Mouse (Mus musculus) adrenal gland (tissue): ENCODE data around the gene Melk.

Source experiments
- intact Hi-C: fragments of 180-260 bp; cut with DNase I; formaldehyde crosslinking; loops from one replicate; pipeline ENCODE4 v1.15.1; 2025

Melk gene

DNA sequence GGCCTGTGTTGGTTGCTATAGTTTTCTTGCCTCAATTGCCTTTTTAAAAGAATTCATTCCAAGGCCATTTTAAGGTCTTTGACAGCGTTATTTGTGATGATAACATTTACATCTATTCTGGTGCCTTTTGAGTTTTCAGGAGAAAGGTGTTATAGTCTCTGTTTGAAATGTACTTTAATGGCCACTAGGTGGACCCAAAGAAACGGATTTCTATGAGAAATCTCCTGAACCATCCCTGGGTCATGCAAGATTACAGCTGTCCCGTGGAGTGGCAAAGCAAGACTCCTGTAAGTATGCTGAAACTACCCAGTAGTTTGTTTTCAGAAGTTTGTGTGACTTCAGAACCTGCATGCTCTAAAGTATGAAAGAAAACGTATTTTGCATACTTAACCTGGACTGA is 24.8 kb downstream of the Melk start:
- intact Hi-C loops = loop anchor here (10.0 kb wide), 1 partner anchor 239 kb away; no protein-coding TSS in a partner anchor

DNA sequence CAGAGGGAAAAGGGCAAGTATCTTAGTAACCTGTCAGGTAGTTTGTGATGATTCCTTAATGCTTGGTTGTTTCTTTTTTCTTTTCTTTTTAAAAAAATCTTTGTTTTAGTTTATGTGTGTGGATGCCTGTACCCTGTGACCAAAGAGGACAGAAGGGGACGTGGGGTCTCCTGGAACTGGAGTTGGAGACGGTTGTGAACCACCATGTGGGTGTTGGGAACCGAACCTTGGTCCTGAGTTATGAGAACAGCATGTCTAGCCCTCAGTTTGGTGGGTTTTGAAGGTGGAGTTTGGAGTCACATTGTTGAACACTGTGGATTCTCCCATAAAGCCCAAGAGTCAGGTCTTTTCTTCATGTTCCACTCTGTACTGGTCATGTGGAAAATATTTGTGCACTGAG is 26.0 kb downstream of the Melk start:
- intact Hi-C loops = loop anchor here (10.0 kb wide), 1 partner anchor 238 kb away; no protein-coding TSS in a partner anchor

DNA sequence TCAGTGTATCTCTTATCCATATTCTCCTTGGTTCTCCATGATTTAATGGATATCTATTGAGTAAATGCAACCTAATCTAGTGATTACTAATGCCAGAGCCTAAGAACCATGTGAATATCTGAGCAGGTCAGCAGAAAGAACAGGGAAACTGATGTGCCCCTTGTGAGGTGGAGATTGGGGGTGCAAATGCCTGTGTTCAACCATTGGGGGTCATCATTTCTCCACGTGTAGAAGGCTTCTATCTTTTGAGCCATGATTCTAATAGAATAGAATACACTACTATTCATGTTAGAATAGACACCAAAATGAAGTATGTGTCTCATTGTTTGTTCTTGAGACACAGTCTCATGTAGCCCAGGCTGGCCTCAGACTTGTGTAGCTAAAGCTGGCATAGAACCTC is 27.3 kb downstream of the Melk start:
- intact Hi-C loops = loop anchor here (10.0 kb wide), 1 partner anchor 237 kb away; no protein-coding TSS in a partner anchor

DNA sequence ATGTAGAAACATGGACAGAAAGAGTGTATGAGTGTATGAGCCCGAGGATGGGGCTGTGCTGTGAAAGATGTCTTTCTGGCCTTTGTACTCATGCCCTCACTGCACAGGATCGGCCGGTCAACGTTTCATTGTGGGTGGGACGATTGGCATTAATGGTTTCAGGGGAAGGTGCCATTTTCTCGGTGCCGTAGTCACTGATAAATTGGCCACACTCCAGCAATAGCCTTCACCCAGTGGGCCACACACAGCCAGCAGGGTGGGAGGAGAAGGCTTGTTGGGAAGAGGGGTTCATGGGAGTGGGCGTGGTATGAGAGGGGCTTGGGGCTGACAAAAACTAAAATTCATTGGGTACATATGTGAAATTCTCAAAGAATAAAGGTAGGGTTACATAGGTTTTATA is 34.3 kb downstream of the Melk start:
- intact Hi-C loops = no loop called here

DNA sequence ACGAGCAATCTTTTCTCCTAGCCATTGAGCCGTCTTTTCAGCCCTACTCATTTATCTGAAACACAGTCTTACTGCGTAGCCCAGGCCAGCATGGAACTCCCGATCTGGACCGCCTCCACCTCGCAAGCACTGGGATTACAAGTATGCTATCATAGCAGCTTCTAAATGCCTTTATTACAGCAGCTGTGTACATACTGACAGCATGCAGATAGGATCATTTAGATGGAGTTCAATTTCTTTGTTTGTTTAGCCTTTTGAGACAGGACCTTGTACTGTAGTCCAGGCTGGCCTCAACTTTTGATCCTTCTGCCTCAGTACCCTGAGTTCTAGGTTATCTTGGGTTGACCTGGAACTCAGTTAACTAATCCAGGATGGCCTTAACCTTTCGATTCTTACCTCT is 61.0 kb downstream of the Melk start:
- intact Hi-C loops = no loop called here

DNA sequence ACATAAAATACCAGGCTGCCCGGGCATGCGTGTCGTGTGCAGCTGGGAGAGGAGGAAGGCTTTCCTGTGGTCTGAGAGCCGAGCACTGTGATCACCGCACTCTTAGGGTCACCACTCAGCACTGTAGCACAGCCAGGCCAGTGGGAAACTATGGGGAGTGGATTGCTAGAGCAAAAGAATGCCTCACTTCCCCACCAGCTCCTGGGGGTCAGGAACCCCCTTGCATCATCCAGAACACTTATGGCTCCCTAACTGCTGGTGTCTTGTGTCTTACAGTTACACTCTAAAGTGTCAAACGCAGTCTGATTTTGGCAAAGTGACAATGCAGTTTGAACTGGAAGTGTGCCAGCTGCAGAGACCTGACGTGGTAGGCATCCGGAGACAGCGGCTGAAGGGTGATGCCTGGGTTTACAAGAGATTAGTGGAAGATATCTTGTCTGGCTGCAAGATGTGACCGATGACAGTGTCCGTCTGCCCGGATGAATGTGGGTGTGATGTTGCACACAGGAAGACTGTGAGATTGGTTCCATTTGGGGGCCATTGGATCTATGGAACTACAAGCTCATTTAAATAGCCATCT is 62.8 kb downstream of the Melk start:
- intact Hi-C loops = no loop called here

DNA sequence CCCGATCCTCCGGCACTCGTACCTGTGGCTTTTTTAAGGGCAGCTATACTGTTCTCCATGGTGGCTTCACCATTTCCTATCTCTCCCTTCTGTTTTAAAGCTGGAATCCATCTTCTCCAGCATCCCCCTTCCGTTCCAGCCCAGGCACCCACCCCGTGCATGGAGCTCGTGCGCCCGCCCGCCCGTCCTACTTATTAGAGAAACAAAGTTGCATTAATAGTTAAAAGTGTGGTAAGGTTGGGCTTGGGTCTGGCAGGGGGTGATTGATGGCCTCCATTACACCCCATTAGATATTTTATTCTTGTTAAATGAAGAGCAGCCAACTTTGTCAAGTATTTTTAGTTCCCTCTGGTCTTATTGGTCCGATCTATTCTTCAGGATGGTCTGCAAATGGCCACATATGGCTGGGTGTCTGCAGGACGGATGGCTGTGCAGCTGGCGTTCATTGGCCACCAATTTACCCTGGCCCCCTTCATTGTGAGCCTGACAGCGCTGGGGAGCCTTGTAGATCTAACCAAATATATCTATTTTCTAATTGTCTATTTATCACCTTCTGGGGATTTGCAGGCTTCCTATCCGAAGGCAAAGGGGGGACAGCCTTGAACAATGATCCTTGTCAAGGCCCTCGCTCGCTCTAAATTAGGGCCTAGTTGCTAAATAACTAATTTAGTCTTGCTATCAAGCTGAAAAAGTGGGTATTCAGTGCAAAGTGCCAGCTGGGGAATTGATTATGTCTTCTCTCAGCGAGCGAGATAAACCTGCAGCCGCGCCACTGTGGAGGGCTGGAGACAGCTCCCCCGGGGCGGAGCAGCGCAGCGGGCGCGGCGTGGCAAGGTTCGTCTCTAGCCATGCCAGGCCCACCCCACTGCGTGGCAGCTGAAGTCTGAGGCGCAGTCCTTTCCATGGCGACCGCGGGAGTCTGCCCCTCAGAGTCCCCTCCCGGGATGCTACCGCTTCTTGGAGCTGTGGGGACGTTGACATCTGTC is 91.8 kb downstream of the Melk start:
- intact Hi-C loops = no loop called here

DNA sequence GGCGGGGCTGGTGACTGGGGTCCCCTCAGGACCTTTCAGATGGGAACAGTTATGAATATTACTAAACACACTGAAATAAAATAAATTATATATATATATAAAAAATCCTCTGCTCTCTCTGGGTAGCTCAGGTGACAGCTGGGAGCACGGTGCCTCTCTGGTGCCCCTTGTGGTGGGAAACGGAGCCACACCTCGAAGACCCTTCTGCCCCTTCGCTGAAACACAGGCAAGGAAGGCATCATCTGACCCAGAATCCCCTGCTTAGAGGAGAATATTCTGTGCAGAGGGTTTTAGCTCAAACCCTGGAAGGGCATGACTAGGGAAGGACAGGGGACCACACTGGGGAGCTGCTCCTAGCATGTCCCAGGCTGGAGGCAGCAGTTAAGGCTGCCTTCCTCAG is 101.9 kb downstream of the Melk start:
- intact Hi-C loops = no loop called here

DNA sequence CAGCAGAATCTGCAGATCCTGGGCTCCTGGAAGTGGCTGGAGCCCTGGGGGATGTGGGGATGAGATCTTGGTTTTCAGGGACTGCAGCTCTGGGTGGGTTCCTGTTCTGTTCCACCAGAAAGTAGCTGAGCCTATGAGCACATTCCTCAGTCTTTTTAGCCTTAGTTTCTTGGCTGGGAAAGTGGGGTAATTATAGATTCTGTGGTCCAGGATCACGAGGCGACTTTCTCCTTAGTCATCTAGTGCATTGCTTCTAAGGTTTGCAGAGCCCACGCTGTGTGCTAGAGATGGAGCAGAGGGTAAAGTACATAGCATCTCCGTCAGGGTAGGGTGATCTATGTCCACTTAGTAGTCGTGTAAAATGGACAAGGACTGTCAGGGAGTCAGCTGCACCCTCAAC is 103.8 kb downstream of the Melk start:
- intact Hi-C loops = no loop called here
